Mouse (Mus musculus): ENCODE results near the gene Coq9.
"Not testable (repeated sequence)": the region's sequence is repeated elsewhere in the genome, so short reads cannot be mapped to it uniquely, and the experiment has no call there.

The Coq9 gene

DNA sequence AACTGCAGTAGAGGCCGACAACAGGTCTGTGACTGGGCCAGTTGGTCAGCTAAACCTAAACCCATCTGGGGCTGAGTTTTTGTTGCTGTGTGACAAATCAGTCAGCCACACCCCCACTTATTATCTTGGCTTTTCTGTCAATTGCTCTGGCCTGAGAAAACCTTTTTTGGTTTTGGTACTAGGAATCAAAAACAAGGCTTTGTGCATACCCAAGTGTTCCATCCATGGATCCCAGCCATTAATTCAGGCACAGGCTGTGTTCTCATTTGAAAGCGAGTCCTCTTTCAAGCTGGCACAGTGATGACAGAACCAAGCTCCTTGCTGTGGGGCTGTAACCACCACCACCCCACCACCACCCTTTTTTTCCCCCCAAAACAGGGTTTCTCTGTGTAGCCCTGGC lies 16.7 kb upstream of the Coq9 start:
- DNase-seq (ENCODE audit: low read depth, low spot score): no peak

DNA sequence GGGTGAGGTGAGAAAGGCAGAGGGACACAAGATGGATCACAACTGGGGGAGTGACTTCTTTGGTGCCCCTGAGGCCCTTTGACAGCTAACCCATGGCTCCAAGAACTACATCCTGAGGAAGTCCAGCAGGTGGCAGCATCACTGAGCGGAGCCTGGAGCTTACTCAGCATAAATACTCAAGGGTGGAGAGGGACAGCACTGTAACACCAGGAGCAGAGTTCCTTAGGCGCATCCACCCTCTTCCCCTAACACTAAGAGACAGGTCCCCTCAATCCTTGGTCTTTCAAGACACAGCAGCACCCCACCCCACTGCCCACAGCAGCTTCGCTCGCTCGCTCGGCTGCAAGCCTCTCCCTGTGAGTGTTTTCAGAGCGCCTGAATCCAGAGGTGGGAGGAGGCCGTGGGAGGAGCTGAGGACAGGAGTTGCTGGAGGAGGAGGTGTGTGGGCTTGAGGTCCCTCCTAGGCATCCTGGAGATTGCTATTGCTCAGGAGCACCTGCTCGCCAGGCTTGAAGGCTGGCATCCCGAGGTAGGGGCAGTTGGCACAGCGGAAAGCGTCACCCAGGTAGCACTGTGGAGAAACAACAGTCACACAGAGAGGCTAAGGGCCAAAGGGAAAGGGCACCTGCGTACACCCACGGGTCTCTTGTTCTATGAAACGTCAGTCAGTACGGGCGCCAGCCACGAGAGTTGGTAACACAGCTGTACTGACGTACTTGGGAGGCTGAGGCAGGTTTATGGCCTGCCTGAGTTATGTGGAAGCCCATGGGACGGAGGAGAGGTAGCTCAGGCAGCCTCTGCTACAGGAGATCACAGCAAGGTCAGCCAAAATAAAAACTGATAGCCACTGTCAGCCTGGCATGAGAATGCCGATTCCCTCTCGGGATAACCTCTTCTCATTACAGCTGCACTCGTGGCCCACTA lies 15.2 kb upstream of the Coq9 start:
- DNase-seq (ENCODE audit: low read depth, low spot score): peak; percentile 46

DNA sequence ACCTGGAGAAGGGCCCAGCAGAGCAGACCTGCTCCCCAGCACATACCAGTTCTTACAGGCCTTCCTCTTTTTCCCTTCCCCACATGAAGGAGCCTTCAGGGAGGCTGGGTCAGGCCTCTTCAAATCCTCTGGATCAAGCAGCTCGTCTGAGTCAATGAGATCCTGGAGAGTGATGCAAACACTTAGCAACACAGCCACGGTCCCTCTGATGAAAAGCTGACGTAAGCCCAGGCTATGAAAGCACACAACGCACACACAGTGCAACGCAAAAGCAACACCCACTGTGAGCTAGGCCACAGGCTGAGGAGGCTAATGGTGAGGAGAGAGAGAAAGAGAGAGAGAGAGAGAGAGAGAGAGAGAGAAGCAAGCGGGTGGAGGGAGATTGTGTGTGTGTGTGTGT lies 13.0 kb upstream of the Coq9 start:
- DNase-seq (ENCODE audit: low read depth, low spot score): no peak

DNA sequence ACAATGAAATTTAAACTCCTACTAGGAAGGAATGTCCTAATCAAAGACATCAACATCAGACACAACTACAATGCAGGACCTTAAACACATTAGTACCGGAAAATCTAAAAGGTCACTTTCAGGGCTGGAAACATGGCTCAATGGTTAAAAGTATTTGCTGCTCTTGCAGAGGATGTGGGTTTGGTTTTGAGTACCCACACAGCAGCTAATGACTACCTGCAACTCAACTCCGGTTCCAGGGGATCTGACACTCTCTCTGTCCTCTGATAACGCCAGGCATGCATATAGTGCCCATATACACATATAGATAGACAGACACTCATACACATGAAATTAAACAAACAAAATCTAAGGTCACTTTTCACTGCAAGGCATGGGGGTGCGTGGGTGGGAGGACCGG lies 11.9 kb upstream of the Coq9 start:
- DNase-seq (ENCODE audit: low read depth, low spot score): no peak

DNA sequence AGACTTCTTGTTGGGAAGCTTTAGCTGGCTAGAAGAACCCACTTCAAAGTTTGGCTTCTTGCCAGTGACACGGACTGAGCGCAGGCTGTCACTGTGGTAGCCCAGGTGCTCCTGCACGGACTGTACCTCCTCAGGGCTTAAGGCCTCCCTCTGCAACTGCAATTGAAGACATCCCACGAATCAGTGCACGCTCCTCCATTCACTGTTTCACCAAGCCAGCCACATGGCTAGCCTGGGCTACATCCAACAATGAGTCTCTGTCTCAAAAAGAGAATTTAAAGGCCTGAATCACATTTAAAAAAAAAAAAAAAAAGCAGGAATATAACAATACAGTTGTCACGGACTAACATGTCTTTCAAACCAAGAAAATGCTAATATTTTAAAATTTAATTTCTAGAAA lies 9.8 kb upstream of the Coq9 start:
- no peak for DNase-seq (ENCODE audit: low read depth, low spot score)

DNA sequence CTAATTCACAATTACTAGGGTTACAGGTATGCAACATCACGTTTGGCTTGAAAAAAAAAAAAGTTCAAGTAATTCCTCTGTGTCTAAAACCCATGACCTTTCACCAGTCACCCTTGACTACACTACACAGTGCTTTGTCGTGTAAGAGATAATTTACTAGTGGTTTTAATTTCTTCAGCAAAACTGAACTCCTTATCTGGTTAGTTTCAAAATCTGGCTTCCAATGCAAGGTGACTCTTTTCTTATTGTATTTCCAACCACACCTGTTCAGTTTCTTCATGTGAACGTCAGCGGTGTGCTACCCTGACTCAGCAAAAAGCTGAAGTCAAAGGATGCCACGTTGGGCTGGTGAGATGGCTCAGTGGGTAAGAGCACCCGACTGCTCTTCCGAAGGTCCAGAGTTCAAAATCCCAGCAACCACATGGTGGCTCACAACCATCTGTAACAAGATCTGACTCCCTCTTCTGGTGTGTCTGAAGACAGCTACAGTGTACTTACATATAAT lies 4.2 kb upstream of the Coq9 start:
- DNase-seq (ENCODE audit: low read depth, low spot score): not testable (repeated sequence)

DNA sequence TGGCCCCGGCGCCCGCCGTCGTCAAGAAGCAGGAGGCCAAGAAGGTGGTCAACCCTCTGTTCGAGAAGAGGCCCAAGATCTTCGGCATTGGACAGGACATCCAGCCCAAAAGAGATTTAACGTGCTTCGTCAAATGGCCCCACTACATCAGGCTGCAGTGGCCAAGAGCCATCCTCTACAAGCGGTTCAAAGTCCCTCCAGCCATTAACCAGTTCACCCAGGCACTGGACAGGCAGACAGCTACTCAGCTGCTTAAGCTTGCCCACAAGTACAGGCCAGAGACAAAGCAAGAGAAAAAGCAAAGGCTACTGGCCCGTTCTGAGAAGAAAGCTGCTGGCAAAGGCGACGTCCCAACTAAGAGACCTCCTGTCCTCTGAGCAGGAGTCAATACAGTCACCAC lies 2.4 kb upstream of the Coq9 start:
- DNase-seq (ENCODE audit: low read depth, low spot score): not testable (repeated sequence)

DNA sequence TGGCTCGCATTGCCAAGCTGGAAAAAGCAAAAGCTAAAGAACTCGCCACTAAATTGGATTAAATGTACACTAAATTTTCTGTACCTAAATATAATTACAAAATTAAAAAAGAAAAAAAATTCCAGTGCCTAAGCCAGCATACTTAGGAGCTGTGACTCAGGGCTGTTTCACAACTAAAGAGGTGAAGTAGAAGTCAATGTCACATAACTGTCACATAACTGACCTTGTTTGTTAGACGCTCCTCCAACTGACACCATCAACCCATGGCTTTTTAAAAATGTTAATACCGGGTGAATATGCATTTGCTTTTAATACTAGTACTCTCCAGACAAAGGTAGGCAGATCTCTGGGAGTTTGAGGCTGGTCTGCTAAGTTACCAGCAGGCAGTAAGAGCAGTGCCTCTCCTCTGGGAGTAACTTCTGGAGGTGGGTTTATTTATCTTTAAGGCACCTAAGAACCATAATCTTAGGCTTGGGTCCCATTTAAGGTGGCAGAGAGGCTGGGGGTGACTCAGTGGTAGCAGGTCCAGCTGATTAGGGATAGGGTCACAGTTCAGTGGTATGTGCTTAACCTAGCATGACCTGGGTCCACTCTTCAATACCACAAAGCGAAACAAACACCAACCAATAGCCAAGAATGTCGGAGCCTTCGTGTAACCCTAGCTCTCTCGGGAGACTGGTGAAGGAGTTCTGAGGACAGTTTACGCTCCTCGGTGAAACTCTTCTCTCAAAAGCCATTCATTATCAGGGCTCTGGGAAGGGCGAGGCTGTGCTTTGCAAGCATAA lies 1.5 kb upstream of the Coq9 start:
- no peak for DNase-seq (ENCODE audit: low read depth, low spot score)

DNA sequence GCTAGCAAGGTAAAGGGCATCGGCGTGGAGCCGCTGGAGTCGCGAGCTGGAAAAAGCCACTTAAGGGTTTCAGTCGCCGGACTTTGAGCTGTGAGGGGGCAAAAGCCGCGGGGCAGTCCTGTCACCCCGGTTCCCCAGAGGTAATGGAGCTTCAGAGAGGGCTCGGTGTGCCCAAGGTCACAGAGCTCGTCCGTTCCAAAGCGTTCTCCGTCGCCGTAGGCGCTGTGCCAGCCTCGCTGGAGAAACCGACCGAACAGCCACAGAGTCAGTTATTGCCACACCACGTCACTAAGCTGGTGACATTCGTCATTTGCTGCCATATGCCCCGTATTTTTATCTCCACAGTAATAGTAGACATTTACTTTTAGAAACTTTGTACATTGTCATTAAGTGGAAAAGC lies 479 bp downstream of the Coq9 start:
- no peak for DNase-seq (ENCODE audit: low read depth, low spot score)

DNA sequence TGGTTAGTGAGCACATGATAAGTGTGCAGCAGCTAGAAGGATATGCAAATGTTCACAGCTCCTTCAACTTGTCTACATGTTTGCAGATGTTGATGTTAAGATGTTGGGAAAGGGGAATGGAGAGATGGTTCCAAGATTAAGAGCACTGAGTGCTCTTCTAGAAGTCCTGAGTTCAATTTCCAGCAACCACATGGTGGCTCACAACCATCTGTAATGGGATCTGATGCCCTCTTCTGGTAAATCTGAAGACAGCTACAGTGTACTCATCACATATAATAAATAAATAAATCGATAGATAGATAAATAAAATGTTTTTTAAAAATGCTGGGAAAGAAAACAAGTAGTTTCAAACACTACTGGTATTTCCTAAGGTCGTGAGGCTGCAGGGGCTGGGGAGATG lies 3.1 kb downstream of the Coq9 start:
- peak; percentile 11 for DNase-seq (ENCODE audit: low read depth, low spot score)

DNA sequence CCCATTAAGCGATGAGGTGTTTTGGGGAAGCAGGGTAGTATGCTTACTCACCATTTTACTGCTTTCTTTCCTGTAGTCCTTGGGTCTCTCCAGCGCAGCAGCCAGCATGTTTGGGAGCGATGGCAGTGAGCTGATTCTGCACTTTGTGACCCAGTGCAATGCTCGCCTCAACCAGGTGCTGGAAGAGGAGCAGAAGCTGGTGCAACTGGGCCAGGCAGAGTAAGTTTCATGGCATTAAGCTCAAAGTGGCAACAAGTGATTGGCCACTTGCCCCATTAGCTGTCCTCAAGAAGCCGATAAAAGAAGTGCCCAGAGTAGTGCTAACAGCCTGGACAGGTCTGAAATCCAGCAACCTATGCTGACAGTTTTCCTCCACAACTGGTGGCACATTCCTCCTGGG lies 11.9 kb downstream of the Coq9 start:
- no peak for DNase-seq (ENCODE audit: low read depth, low spot score)

DNA sequence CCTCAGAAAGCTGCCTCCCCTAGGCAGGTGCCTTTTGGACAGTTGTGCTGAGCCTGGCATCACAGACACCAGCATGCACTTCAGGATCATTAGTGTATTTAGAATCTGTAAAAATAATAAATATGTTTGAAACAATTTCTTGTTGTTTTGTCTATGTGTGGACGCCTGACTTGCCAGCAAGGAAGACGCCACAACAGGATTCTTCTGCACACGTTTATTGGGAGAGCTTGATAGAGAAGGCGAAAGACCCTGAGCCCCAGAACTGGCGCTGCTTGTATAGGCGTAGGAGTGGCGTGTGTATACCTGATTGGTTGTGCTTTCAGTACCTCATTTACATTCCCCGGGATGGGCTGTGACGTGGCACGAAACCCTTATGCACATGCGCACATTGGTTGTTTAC lies 16.6 kb downstream of the Coq9 start:
- not testable (repeated sequence) for DNase-seq (ENCODE audit: low read depth, low spot score)

DNA sequence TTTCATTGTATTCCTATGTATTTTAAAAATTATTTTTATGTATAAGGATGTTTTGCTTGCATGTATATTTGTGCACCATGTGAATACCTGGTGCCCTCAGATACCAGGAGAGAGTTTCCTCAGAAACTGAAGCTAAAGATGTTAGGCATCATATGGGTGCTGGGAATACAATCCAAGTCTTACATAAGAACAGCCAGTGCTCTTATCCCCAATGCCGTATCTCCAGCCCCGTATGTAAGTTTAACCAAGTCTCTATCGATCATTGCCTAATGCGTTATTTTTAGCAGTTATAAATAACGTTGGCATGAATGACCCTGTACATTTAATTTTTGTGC lies 18.9 kb downstream of the Coq9 start:
- DNase-seq (ENCODE audit: low read depth, low spot score): no peak

DNA sequence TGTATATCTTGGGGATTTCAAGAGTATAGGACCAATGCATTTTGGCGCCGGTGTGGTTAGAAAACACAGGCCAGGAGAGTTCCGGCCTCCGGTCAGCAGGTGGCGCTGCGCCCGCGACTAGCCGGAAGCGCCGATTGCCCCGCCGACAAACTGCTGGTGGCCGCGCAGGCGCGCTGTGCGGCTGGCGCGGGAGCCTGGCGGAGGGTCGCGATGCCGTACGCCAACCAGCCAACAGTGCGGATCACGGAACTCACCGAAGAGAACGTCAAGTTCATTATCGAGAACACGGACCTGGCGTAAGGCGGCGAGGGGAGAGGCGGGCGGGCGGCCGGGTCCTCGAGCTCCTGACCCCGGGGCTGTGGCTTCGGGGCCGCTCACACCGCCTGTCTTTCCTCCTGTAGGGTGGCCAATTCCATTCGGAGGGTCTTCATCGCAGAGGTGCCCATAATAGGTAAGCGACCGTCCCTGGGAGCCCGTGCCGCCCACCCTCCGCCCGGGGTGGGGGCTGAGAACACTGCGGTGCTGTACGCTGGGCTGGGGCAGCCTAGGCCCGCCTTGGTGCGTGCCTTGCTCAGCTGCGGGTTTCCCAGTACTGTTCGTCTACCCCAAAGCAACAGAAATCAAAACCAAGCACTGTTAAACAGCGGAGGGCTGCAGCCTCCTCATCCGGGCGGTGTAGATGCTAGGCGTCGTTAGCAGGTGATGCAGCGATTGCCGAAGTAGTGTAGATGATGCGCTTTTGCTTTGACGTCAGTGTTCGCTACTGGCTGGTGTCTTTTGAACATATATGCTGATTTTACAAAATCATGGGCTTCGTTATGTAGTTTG lies 19.4 kb downstream of the Coq9 start, which contains the start of gene Polr2c:
Polr2c (plus strand) TSS at position 105 of the 828 bp plus-strand sequence.
- DNase-seq (ENCODE audit: low read depth, low spot score): peak; percentile 89

DNA sequence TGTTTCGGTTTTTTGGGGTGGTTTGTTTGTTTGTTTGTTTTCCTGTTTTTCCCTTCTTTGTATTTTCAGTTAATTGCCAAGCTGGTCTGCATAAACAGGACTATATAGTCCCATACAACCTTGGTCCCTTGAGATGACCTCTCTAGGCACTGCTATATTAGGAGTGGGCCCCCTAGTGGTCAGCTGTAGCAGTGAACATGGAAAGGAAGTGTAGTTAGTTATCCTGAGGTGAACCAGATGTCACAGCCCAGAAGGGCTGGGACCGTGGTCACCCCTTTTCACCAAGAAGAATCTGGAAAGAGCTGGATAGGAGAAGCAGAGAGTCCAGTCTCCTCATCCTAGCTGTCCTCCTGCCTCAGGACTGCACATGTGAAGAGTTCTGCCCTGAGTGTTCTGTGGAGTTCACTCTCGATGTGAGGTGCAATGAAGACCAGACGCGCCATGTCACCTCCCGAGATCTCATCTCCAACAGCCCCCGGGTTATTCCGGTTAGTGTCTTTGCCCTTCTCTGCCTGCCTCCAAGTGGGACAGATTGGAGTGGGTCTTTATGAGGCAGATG lies 23.3 kb downstream of the Coq9 start:
- peak; percentile 73 for DNase-seq (ENCODE audit: low read depth, low spot score)

DNA sequence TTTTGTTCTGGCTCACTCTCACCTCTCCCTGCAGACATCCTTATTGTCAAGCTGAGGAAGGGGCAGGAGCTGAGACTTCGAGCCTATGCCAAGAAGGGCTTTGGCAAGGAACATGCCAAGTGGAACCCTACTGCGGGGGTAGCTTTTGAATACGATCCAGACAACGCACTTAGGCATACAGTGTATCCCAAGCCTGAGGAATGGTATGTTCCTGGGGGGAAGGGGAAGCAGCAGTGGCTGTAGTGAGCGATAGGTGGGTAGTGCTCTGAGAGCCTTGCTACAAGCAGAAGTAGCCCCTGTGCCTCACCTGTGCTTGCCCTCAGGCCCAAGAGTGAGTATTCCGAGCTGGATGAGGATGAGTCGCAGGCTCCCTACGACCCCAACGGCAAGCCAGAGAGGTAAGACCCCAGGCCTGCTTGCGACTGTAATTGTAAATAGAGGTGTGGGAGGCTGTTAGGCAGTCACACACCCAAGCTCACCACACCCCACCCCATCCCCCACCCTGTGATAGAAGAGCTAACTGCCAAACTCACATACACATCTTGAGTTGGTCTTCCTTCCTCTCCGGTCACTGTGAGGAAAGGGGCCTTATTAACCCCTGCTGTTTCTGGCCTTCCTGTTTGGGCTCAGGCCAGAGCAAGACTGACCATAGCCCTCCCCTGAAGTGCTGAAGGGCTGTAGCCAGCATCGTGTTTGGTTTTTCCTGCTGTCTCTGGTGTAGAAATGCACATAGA lies 24.5 kb downstream of the Coq9 start:
- DNase-seq (ENCODE audit: low read depth, low spot score): no peak

DNA sequence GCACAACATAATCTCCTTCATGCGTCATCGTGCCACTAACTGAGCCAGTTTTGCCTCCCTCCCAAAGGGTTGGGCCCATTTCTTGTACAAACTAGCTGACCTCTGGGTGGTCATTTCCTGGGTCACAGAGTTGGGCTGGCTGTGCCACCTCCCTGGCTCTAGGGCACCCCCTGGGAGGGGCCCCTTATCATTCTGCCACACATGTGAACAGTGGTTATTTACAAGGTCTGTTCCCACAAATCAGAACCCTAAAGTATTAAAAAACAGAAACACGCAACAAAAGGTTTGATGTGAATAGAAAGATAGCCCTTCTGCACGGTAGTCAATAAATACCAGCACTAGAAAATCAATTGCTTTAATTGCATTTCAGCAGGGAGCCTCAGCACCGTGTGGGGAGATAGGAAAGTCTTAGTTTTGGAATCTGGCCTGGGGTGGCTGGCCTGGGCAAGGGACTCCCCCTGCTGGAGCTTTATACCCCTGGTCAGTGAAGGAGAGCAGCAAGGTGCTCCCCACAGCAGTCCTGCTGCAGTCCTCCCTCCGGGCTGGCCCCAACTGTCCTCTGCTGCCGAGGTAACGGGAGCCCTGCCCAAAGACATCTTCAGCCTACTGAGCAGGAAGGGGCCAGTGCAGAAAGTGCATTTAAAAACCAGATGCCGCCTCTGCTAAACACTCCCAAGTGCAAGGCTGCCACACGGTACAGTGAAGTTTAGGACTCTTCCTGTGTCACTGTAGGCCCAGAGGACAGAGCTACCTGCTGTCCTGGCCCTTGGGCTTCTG lies 26.0 kb downstream of the Coq9 start:
- no peak for DNase-seq (ENCODE audit: low read depth, low spot score)

DNA sequence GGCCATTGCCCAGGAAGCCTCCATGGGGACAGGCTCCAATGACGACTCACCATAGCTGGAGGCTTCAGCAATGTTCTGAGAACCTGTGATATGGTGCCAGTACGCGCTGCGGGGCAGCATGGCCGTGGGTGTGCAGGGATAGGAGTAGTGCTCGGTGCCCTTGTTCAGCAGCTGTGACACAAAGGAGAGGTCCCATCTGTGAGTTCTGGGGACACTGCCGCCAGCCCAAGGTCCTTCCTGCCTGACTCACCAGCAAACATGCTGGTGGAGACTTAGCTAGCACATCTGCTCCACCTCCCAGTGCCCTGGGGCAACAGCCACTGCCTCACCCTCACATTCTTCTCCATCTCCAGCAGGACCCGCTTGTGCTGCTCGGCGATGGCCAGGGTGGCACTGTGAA lies 27.2 kb downstream of the Coq9 start:
- no peak for DNase-seq (ENCODE audit: low read depth, low spot score)

DNA sequence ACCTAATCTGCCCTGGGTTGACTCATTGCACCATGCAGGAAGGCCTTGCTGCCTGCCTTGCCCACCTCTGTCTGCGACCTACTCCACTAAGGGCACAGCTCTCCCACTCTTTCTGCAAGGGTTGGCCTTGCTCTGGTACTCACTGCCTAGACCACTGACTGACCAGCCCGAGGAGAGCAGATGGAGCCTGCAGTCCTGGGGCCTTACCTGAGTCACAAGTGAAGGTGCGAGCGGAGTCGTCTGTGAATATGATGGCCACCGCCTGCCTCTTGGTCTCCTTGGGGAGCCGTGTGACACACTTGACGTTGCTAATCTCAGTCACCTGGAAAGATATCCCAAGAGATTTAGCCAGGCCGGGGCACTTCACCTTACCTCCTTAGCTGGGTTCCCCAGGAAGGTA lies 28.8 kb downstream of the Coq9 start:
- DNase-seq (ENCODE audit: low read depth, low spot score): no peak

DNA sequence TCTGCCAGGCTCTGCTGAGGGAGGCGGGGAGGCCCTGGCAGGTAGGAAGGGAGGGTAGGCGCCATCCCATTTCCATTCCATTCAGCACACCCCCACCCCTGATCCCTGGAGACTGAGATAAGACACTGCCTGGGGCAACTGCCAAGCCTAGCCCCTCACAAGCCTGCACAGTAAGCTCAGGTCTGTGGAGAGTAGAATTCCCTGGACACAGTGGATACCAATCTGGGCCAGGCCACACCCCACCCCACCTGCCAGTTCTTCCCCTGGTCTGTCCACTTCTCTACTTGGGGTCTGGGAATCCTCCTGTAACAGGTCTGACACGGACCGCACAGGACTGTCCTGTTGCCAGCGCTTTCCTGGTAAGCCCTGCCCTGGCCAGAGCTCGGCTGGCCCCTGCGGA lies 31.0 kb downstream of the Coq9 start:
- no peak for DNase-seq (ENCODE audit: low read depth, low spot score)
